9 mouse cellular contexts compared by ENCODE assay signal in genomic region chr8:123478456-123479218, GRCm38 (mm10). TPM values are rescaled to one million over a fixed set of nuclear protein-coding genes. Genes with fewer than 3 reads are reported as not detected.
A peak's percentile ranks its signal among the peaks of the same experiment; 100 is the strongest.
DNase-seq lines count a peak whose midpoint lies in the region; ATAC-seq and TF ChIP-seq lines count a peak whose summit lies in the region.
"Had no signal": no experiment of that assay in that cellular context is flagged by ENCODE, and none has a peak within 500 bp of the region (broad histone marks: within the 10 kb centered on the region; RNA-seq: fewer than 3 reads in every experiment).

No protein-coding gene starts in this region.

- peak; percentile 14; the same call in 1 of the 2 replicates for ATAC-seq in lung, postnatal 0 days

- H3K9me3 ChIP-seq in hindbrain, embryonic 10.5 days = no peaks in the 10 kb centered on the region
- no peaks in the 10 kb centered on the region for H3K9me3 ChIP-seq in lung, postnatal 0 days (ENCODE audit: low read length)

- peak in 1 of 2 experiments; percentile 24 for DNase-seq in cerebellum, adult 2 months
- no peak for DNase-seq in cerebellum, adult 18-20 months
- DNase-seq in 3T3-L1 (ENCODE audit: low read depth, low spot score) = peak; percentile 42
- DNase-seq in hindbrain, embryonic 10.5 days (ENCODE audit: low spot score) = no peak
- DNase-seq in lung, postnatal 0 days (ENCODE audit: low spot score) = peak; percentile 46
- peak; percentile 41 for DNase-seq in retina, postnatal 1 day
- no peak for DNase-seq in gastrocnemius, adult 8-10 months (ENCODE audit: low spot score in 2 of 2)

- H3K27me3 ChIP-seq in cerebellum, adult 2 months (ENCODE audit: control insufficient read depth, insufficient read depth, low read length) = no peaks in the 10 kb centered on the region
- H3K27me3 ChIP-seq in hindbrain, embryonic 10.5 days (ENCODE audit: insufficient read depth, poor library complexity, severe bottlenecking) = no peaks in the 10 kb centered on the region
- no peaks in the 10 kb centered on the region for H3K27me3 ChIP-seq in lung, postnatal 0 days (replicated peaks; ENCODE audit: insufficient read depth, low read length)
- H3K27me3 ChIP-seq: Patski had no signal

- TF ChIP-seq EP300 in lung, postnatal 0 days (IDR thresholded peaks at IDR 0.05) = no peak

- TF ChIP-seq POLR2A in cerebellum, adult 2 months (IDR thresholded peaks at IDR 0.05; ENCODE audit: borderline replicate concordance, insufficient read depth, low read length) = no peak

- peak overlapping the region; percentile 92 for H3K4me3 ChIP-seq in cerebellum, adult 2 months (replicated peaks; ENCODE audit: insufficient read depth, low read depth, low read length)
- H3K4me3 ChIP-seq in brown adipose tissue, adult 24 weeks (ENCODE audit: insufficient read depth, low read depth, low read length) = peak overlapping the region; percentile 89
- peak overlapping the region; percentile 80 for H3K4me3 ChIP-seq in hindbrain, embryonic 10.5 days
- peak overlapping the region; percentile 93 for H3K4me3 ChIP-seq in lung, postnatal 0 days (ENCODE audit: low read depth, low read length)

- peaks cover 34% of the 10 kb centered on the region for H3K36me3 ChIP-seq in hindbrain, embryonic 10.5 days
- H3K36me3 ChIP-seq in lung, postnatal 0 days (ENCODE audit: insufficient read depth, low read length) = peaks cover 7% of the 10 kb centered on the region; the same call in 1 of the 2 replicates

- peak overlapping the region; percentile 73 for H3K4me2 ChIP-seq in lung, postnatal 0 days (replicated peaks; ENCODE audit: low read depth, low read length)

- peak overlapping the region; percentile 51 for H3K9ac ChIP-seq in lung, postnatal 0 days (replicated peaks; ENCODE audit: low read depth)

- TF ChIP-seq CTCF in cerebellum, adult 2 months (IDR thresholded peaks at IDR 0.05; ENCODE audit: borderline replicate concordance, insufficient read depth, low read depth, low read length) = no peak
- no peak for TF ChIP-seq CTCF in lung, postnatal 0 days (IDR thresholded peaks at IDR 0.05)

- peak overlapping the region; percentile 85; the same call in 1 of the 2 replicates for H3K27ac ChIP-seq in cerebellum, adult 2 months (ENCODE audit: insufficient read depth, low read length)
- peak overlapping the region; percentile 59; the same call in 1 of the 2 replicates for H3K27ac ChIP-seq in brown adipose tissue, adult 24 weeks (replicated peaks; ENCODE audit: low read depth, low read length)
- H3K27ac ChIP-seq in hindbrain, embryonic 10.5 days = peak overlapping the region; percentile 96
- H3K27ac ChIP-seq in lung, postnatal 0 days (ENCODE audit: low read length) = peak overlapping the region; percentile 83

- WGBS in cerebellum, adult 2 months = 26% methylated on average over 16 of the region's 16 CpGs
- 39% methylated on average over 16 of the region's 16 CpGs for WGBS in hindbrain, embryonic 10.5 days
- 30% methylated on average over 16 of the region's 16 CpGs for WGBS in lung, postnatal 0 days

- peaks cover 10% of the 10 kb centered on the region; the same call in 1 of the 2 replicates for H3K4me1 ChIP-seq in cerebellum, adult 2 months (ENCODE audit: control insufficient read depth, insufficient read depth, low read length)
- H3K4me1 ChIP-seq in brown adipose tissue, adult 24 weeks (ENCODE audit: control insufficient read depth, insufficient read depth, insufficient read length, low read length) = no peaks in the 10 kb centered on the region
- H3K4me1 ChIP-seq in hindbrain, embryonic 10.5 days (replicated peaks) = peaks cover 19% of the 10 kb centered on the region
- H3K4me1 ChIP-seq in lung, postnatal 0 days (ENCODE audit: insufficient read depth, low read depth, low read length) = peaks cover 11% of the 10 kb centered on the region; the same call in 1 of the 2 replicates

RNA-seq across cellular contexts. Expression of gene Afg3l1, which starts 0.9 kb away (rescaled TPM):
- polyA plus RNA-seq in cerebellum, adult 2 months (2012; rRNA removed) = 28.2 and 32.5 TPM in 2 replicates
- polyA plus RNA-seq in brown adipose tissue, adult 24 weeks (2012; ENCODE audit: insufficient read depth, insufficient read length, missing spikeins) = 32.8 and 41.6 TPM in 2 replicates
- polyA plus RNA-seq in hindbrain, embryonic 10.5 days (2016; fragmentation: Nextera tagmentation; extraction: Ambion mirVana) = 54.9 and 55.3 TPM in 2 replicates
- 28.3 and 32.1 TPM in 2 replicates for polyA plus RNA-seq in lung, postnatal 0 days (2015; fragmentation: Nextera tagmentation; extraction: Ambion mirVana)
- 10 to 100 TPM; 45.0 to 48.8 (median 47.8) TPM for total RNA-seq in gastrocnemius, adult 8-10 months (2022)

RNA-seq across cellular contexts. Expression of gene Dbndd1, which starts 36.6 kb away (rescaled TPM):
- 39.5 and 39.7 TPM in 2 replicates for polyA plus RNA-seq in cerebellum, adult 2 months (2012; rRNA removed)
- not detected in 2 replicates for polyA plus RNA-seq in brown adipose tissue, adult 24 weeks (2012; ENCODE audit: insufficient read depth, insufficient read length, missing spikeins)
- 19.4 and 38.1 TPM in 2 replicates for polyA plus RNA-seq in hindbrain, embryonic 10.5 days (2016; fragmentation: Nextera tagmentation; extraction: Ambion mirVana)
- polyA plus RNA-seq in lung, postnatal 0 days (2015; fragmentation: Nextera tagmentation; extraction: Ambion mirVana) = 1.7 and 1.8 TPM in 2 replicates
- not detected for total RNA-seq in gastrocnemius, adult 8-10 months (2022)

RNA-seq across cellular contexts. Expression of gene Gas8, which starts 40.0 kb away (rescaled TPM):
- 40.7 and 42.9 TPM in 2 replicates for polyA plus RNA-seq in cerebellum, adult 2 months (2012; rRNA removed)
- polyA plus RNA-seq in brown adipose tissue, adult 24 weeks (2012; ENCODE audit: insufficient read depth, insufficient read length, missing spikeins) = 2.1 and 2.3 TPM in 2 replicates
- polyA plus RNA-seq in hindbrain, embryonic 10.5 days (2016; fragmentation: Nextera tagmentation; extraction: Ambion mirVana) = 41.9 and 43.1 TPM in 2 replicates
- polyA plus RNA-seq in lung, postnatal 0 days (2015; fragmentation: Nextera tagmentation; extraction: Ambion mirVana) = 19.6 and 21.5 TPM in 2 replicates
- 1 to 10 TPM; 2.3 to 5.4 (median 3.3) TPM for total RNA-seq in gastrocnemius, adult 8-10 months (2022)

RNA-seq across cellular contexts. Expression of gene Def8, which starts 55.3 kb away (rescaled TPM):
- 73.1 and 73.4 TPM in 2 replicates for polyA plus RNA-seq in cerebellum, adult 2 months (2012; rRNA removed)
- 14.4 and 15.7 TPM in 2 replicates for polyA plus RNA-seq in brown adipose tissue, adult 24 weeks (2012; ENCODE audit: insufficient read depth, insufficient read length, missing spikeins)
- 40.9 and 42.3 TPM in 2 replicates for polyA plus RNA-seq in hindbrain, embryonic 10.5 days (2016; fragmentation: Nextera tagmentation; extraction: Ambion mirVana)
- 11.2 and 11.6 TPM in 2 replicates for polyA plus RNA-seq in lung, postnatal 0 days (2015; fragmentation: Nextera tagmentation; extraction: Ambion mirVana)
- total RNA-seq in gastrocnemius, adult 8-10 months (2022) = 10 to 100 TPM; 36.9 to 47.1 (median 38.2) TPM

Comparison
In these comparisons a context has a peak if more than half of its experiments do, and no peak if none do; other contexts are left out.
1. DNase-seq: peak in 3T3-L1 (single experiment), lung, postnatal 0 days (single experiment) and retina, postnatal 1 day (single experiment); none in cerebellum, adult 18-20 months (0 of 2), hindbrain, embryonic 10.5 days (single experiment) and gastrocnemius, adult 8-10 months (0 of 2).
2. Peak in every context shown above with its lines, with median percentiles within 50 percentile points of each other: H3K27ac ChIP-seq and H3K4me3 ChIP-seq.